Mouse (Mus musculus): ENCODE data around the gene Slit3. TPM values are rescaled to one million over a fixed set of nuclear protein-coding genes. Genes with fewer than 3 reads are reported as not detected.
A peak's percentile ranks its signal among the peaks of the same experiment; 100 is the strongest.

Gene Slit3
- polyA plus RNA-seq, 1 experiment from 2014 or later, result 15.0 TPM

- Histone ChIP-seq H3K36me3 (0 out of 2 replicates have a peak, but pooled peaks cover 2% of the 10 kb centered on the region), H3K4me1 (peaks cover 73% of the 10 kb centered on the region), H3K27me3 (ENCODE audit: low read depth, poor library complexity, severe bottlenecking) (peaks cover 66% of the 10 kb centered on the region), H3K27ac (replicated peaks) (no peak overlapping the region), H3K4me3 (no peak overlapping the region), H3K9me3 (replicated peaks) (no peaks in the 10 kb centered on the region)
- no peak for DNase-seq (ENCODE audit: low spot score)
Observed at GRCm38 (mm10) chr11:35596064-35596463, 475.0 kb downstream of the Slit3 start.

DNA sequence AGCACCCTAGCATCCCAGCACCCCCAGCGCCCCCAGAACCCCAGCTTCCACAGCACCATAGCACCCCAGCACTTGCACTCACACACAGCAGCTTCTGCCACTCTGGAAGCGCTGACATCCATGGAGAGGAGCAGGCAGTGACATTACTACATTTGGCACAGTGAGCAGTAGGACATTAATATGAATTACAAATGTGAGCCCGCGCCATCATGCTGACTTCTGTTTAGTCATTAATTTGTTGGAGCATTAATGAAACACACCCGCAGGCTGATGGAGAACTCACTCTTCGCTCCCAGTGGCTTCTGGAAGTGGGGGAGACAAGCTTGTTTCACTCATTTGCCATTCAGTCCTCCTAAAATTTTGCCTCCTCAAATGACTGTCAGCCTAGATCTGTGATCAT lies 476.9 kb downstream of the Slit3 start:
- Histone ChIP-seq H3K9me3 (replicated peaks) (no peaks in the 10 kb centered on the region), H3K4me1 (peaks cover 88% of the 10 kb centered on the region), H3K4me3 (no peak overlapping the region), H3K27me3 (ENCODE audit: low read depth, poor library complexity, severe bottlenecking) (peaks cover 52% of the 10 kb centered on the region), H3K36me3 (peaks cover 4% of the 10 kb centered on the region; the same call in 1 of the 2 replicates), H3K27ac (replicated peaks) (0 out of 2 replicates have a peak overlapping the region, but pooled peaks have one; percentile 33)
- DNase-seq (ENCODE audit: low spot score), result no peak
- 93% methylated on average over 6 of the region's 6 CpGs for WGBS

DNA sequence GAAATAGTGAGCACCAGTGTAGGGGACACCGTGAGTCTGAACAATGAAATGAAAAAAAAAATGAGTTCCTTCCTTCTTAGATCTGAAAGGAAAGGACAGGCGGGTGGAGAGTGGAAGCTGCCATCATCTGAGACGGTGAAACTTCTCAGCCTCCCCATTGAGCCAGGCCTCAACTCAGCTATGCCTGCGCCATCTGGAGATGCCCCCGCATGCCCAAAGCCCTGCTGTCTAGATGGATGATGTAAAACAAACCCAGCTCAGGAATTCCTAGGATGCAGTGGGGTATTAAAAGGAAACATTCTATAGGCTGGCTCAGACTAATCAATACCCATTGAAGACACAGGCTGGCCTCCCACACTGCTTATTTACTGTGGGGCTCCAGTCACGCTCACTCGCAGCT lies 477.7 kb downstream of the Slit3 start:
- Histone ChIP-seq H3K4me1 (peaks cover 88% of the 10 kb centered on the region), H3K36me3 (peaks cover 9% of the 10 kb centered on the region), H3K4me3 (no peak overlapping the region), H3K27ac (replicated peaks) (peak overlapping the region; percentile 78), H3K27me3 (ENCODE audit: low read depth, poor library complexity, severe bottlenecking) (peaks cover 51% of the 10 kb centered on the region), H3K9me3 (replicated peaks) (no peaks in the 10 kb centered on the region)
- 22% methylated on average over 7 of the region's 7 CpGs for WGBS
- no peak for DNase-seq (ENCODE audit: low spot score)

GRCm38 (mm10) chr11:35601652-35602240 lies 480.7 kb downstream of the Slit3 start:
- peaks cover 21% of the 10 kb centered on the region for H3K36me3 ChIP-seq
- peak overlapping the region; percentile 34 for H3K27ac ChIP-seq (replicated peaks)
- peaks cover 21% of the 10 kb centered on the region for H3K27me3 ChIP-seq (ENCODE audit: low read depth, poor library complexity, severe bottlenecking)
- DNase-seq (ENCODE audit: low spot score), result no peak
- WGBS, result 81% methylated on average over 10 of the region's 10 CpGs
- H3K4me1 ChIP-seq, result peaks cover 82% of the 10 kb centered on the region
- no peaks in the 10 kb centered on the region for H3K9me3 ChIP-seq (replicated peaks)
- no peak overlapping the region for H3K4me3 ChIP-seq

- DNase-seq (ENCODE audit: low spot score), result no peak
- peaks cover 13% of the 10 kb centered on the region for H3K27me3 ChIP-seq (ENCODE audit: low read depth, poor library complexity, severe bottlenecking)
- no peak overlapping the region for H3K4me3 ChIP-seq
- H3K27ac ChIP-seq (replicated peaks), result peak overlapping the region; percentile 34; the same call in 1 of the 2 replicates
- H3K4me1 ChIP-seq, result peaks cover 85% of the 10 kb centered on the region
- no peaks in the 10 kb centered on the region for H3K9me3 ChIP-seq (replicated peaks)
- H3K36me3 ChIP-seq, result peaks cover 21% of the 10 kb centered on the region
- WGBS, result 83% methylated on average over 10 of the region's 10 CpGs
Observed at GRCm38 (mm10) chr11:35602586-35602985, 481.6 kb downstream of the Slit3 start.

GRCm38 (mm10) chr11:35603946-35604345 lies 482.9 kb downstream of the Slit3 start:
- WGBS, result 71% methylated on average over 6 of the region's 6 CpGs
- H3K36me3 ChIP-seq, result peaks cover 19% of the 10 kb centered on the region
- no peaks in the 10 kb centered on the region for H3K9me3 ChIP-seq (replicated peaks)
- no peak overlapping the region for H3K4me3 ChIP-seq
- H3K27me3 ChIP-seq (ENCODE audit: low read depth, poor library complexity, severe bottlenecking), result peaks cover 15% of the 10 kb centered on the region; the same call in 1 of the 2 replicates
- DNase-seq (ENCODE audit: low spot score), result peak; percentile 33
- peaks cover 83% of the 10 kb centered on the region for H3K4me1 ChIP-seq
- H3K27ac ChIP-seq (replicated peaks), result no peak overlapping the region

DNA sequence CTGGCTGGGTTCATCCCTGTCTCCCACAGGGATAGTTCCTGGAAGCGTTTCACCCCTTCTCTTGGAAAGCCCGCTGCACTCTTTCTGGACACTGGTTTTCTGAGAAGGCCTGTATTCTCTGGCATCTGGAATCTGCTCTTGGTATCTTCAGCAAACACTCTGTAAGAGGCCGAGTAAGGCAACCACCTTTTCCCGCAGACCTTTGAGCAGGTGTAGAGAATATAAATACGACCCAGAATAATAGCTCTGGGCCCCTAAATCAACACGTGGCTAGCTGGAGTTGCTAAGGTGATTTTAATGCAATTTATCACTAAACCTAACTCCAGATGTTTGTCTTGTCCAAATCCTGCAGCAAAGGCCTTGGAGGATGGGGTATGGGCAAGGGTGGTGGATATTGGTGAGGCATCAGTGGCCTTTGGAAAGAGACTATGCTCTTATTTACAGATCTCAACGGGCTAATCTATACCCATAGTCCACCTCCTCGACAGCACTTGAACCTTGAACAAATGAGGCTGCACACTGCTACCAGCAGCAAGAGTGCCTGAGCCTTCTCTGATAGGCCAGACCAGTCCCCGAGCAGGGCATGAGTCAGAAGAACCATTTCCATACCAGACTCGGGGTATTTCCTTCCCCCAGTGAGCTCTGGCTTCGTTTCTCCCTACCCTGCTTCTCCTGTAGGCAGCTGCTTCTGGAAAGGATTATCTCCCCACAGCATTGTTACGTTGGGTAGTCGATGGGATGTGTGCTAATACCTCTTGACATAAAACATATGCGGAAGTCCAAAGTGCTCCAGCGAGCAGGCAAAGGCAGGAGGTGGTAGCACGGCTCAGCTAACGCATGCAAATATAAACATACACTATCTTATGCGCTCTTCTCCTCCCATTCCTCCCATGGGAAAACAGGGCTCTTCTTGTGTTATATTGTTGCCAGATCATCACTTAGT lies 484.1 kb downstream of the Slit3 start:
- H3K4me1 ChIP-seq, result peaks cover 83% of the 10 kb centered on the region
- no peak for DNase-seq (ENCODE audit: low spot score)
- WGBS, result 71% methylated on average over 18 of the region's 18 CpGs
- H3K9me3 ChIP-seq (replicated peaks), result no peaks in the 10 kb centered on the region
- peaks cover 26% of the 10 kb centered on the region for H3K27me3 ChIP-seq (ENCODE audit: low read depth, poor library complexity, severe bottlenecking)
- H3K27ac ChIP-seq (replicated peaks), result peak overlapping the region; percentile 42; the same call in 1 of the 2 replicates
- H3K4me3 ChIP-seq, result no peak overlapping the region
- peaks cover 19% of the 10 kb centered on the region for H3K36me3 ChIP-seq

DNA sequence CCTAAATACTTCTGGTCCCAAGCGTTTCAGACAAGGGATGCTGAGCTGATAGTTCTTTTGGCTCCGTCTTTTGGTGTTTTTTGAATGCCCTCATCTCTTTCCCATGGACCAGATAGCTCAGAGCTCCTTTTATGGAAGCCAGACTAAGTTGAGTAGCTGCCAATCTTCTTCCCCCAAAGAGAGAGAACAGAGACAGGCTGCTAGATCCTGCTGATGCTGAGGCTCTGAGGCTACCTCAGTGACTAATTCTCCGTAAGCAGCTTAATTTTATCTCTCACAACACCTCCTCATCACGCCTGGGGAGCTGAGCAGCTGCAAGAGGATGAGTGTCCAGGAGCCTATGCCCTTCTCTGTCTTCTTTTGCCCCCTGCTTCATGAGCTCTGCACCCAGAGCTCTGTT lies 486.2 kb downstream of the Slit3 start:
- no peak for DNase-seq (ENCODE audit: low spot score)
- Histone ChIP-seq H3K4me1 (peaks cover 73% of the 10 kb centered on the region), H3K4me3 (no peak overlapping the region), H3K9me3 (replicated peaks) (no peaks in the 10 kb centered on the region), H3K36me3 (peaks cover 31% of the 10 kb centered on the region), H3K27me3 (ENCODE audit: low read depth, poor library complexity, severe bottlenecking) (peaks cover 46% of the 10 kb centered on the region), H3K27ac (replicated peaks) (peak overlapping the region; percentile 43; the same call in 1 of the 2 replicates)
- WGBS, result 56% methylated on average over 4 of the region's 4 CpGs

DNA sequence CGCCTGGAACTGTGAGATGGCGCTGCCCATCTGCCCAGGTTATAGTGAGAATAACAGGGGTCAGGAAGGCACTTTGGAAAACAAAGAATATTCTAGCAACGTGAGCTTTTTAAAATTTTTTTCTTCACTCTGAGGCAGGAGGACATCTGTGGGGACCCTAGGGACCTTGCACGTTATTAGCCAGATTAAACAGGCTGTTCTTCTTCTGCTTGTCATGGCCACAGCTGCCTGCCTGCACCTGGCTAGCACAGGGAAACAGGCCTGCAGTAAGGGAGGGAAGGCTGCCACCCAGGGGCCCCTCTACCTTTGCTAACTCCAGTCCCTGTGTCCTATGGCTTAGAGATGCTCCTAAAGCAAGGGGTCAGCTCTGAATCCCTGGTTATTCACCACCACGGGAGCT lies 487.8 kb downstream of the Slit3 start:
- H3K27me3 ChIP-seq (ENCODE audit: low read depth, poor library complexity, severe bottlenecking), result peaks cover 53% of the 10 kb centered on the region
- WGBS, result 74% methylated on average over 5 of the region's 5 CpGs
- H3K4me1 ChIP-seq, result peaks cover 66% of the 10 kb centered on the region
- peaks cover 26% of the 10 kb centered on the region for H3K36me3 ChIP-seq
- no peak overlapping the region for H3K4me3 ChIP-seq
- H3K9me3 ChIP-seq (replicated peaks), result no peaks in the 10 kb centered on the region
- DNase-seq (ENCODE audit: low spot score), result no peak
- H3K27ac ChIP-seq (replicated peaks), result peak overlapping the region; percentile 61

GRCm38 (mm10) chr11:35612262-35612896 lies 491.4 kb downstream of the Slit3 start:
- Histone ChIP-seq H3K9me3 (replicated peaks) (no peaks in the 10 kb centered on the region), H3K4me1 (peaks cover 42% of the 10 kb centered on the region), H3K27ac (replicated peaks) (0 out of 2 replicates have a peak overlapping the region, but pooled peaks have one; percentile 13), H3K4me3 (no peak overlapping the region), H3K27me3 (ENCODE audit: low read depth, poor library complexity, severe bottlenecking) (peaks cover 81% of the 10 kb centered on the region), H3K36me3 (peaks cover 33% of the 10 kb centered on the region)
- DNase-seq (ENCODE audit: low spot score), result peak; percentile 33
- WGBS, result 37% methylated on average over 13 of the region's 13 CpGs

DNA sequence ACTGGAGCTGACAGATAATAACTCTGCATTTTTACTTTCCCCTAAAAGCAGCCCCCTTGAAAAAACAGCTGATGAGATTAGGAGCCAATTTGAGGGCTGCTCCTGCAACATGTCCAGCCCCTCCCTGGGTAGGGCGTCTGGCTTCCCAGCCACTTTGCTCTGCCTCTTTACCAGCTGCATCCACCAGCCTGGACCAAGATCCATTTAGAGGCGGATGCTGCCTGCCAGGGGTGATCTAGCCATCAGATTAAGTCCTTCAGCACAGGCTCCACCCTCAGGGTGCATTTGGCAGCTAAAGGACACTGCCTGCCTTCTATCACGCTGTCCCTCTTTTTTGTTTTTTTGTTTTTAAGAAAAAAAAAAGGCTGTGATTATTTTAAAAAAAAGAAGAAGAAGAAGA lies 493.5 kb downstream of the Slit3 start:
- Histone ChIP-seq H3K36me3 (peaks cover 37% of the 10 kb centered on the region), H3K27ac (replicated peaks) (no peak overlapping the region), H3K4me3 (no peak overlapping the region), H3K27me3 (ENCODE audit: low read depth, poor library complexity, severe bottlenecking) (peaks cover 70% of the 10 kb centered on the region), H3K4me1 (peaks cover 25% of the 10 kb centered on the region), H3K9me3 (replicated peaks) (no peaks in the 10 kb centered on the region)
- DNase-seq (ENCODE audit: low spot score), result no peak
- 48% methylated on average over 3 of the region's 3 CpGs for WGBS

- H3K27me3 ChIP-seq (ENCODE audit: low read depth, poor library complexity, severe bottlenecking), result peaks cover 24% of the 10 kb centered on the region
- no peaks in the 10 kb centered on the region for H3K9me3 ChIP-seq (replicated peaks)
- H3K4me3 ChIP-seq, result no peak overlapping the region
- peaks cover 29% of the 10 kb centered on the region for H3K36me3 ChIP-seq
- DNase-seq (ENCODE audit: low spot score), result no peak
- 93% methylated on average over 14 of the region's 14 CpGs for WGBS
- peaks cover 3% of the 10 kb centered on the region for H3K4me1 ChIP-seq
- H3K27ac ChIP-seq (replicated peaks), result no peak overlapping the region
Observed at GRCm38 (mm10) chr11:35619421-35619820, 498.4 kb downstream of the Slit3 start.

All from midbrain, embryonic 10.5 days (tissue).